Mouse (Mus musculus) liver, embryonic 16.5 days (tissue): ENCODE measurements around the gene Osbpl11. TPM values are rescaled to one million over a fixed set of nuclear protein-coding genes. Genes with fewer than 3 reads are reported as not detected.

ENCODE experiments used
- ATAC-seq: fragments of 200-750 bp; cut with Nextera tagmentation; 2 replicates; pipeline ENCODE4 v1.8.0; 2017; ENCODE audit warnings: low read depth, mild to moderate bottlenecking, moderate number of reproducible peaks, moderate library complexity
- H3K27ac ChIP-seq: fragments of 300-500 bp; sonication (generic); 2 replicates; pipeline ENCODE4 v1.5.1; 2014; ENCODE audit warnings: mild to moderate bottlenecking, low read length
- H3K27me3 ChIP-seq: fragments of 300-500 bp; sonication (generic); 2 replicates; pipeline ENCODE4 v1.6.1; 2014; ENCODE audit warnings: low read depth, low read length, mixed read lengths; ENCODE audit not compliant: control insufficient read depth, insufficient read depth
- H3K36me3 ChIP-seq: fragments of 300-500 bp; sonication (generic); 2 replicates; pipeline ENCODE4 v1.6.1; 2014; ENCODE audit warnings: mild to moderate bottlenecking; ENCODE audit not compliant: control insufficient read depth, insufficient read depth
- H3K4me1 ChIP-seq: fragments of 300-500 bp; sonication (generic); 2 replicates; pipeline ENCODE4 v1.6.1; 2014; ENCODE audit warnings: low read depth, low read length, mixed read lengths; ENCODE audit not compliant: control insufficient read depth
- H3K4me2 ChIP-seq: fragments of 300-500 bp; sonication (generic); 2 replicates; pipeline ENCODE4 v1.6.1; 2014; ENCODE audit warnings: low read depth, low read length, mixed read lengths
- H3K4me3 ChIP-seq: fragments of 300-500 bp; sonication (generic); 2 replicates; pipeline ENCODE4 v1.5.1; 2014; ENCODE audit warnings: low read depth, mild to moderate bottlenecking, low read length
- H3K9ac ChIP-seq: fragments of 300-500 bp; sonication (generic); 2 replicates; pipeline ENCODE4 v1.6.1; 2014; ENCODE audit warnings: low read depth, low read length
- H3K9me3 ChIP-seq: fragments of 300-500 bp; sonication (generic); replicated peaks from 2 replicates; pipeline ENCODE4 v1.6.1; 2016; ENCODE audit warnings: low read length; ENCODE audit not compliant: control insufficient read depth
- WGBS: fragments of 180-500 bp; shearing (Covaris S2); extraction: QIAGEN DNeasy Blood & Tissue Kit; methylation state at CpG from one replicate; pipeline ENCODE4 v1.1.7; 2014; ENCODE audit not compliant: insufficient replicate concordance; 5-methylcytosine and 5-hydroxymethylcytosine counted together
- polyA plus RNA-seq: library from polyadenylated mRNA; unstranded; fragments of >200 nt; fragmentation: Nextera tagmentation; extraction: Ambion mirVana; gene quantifications from 2 replicates; pipeline ENCODE4 v1.2.1, GENCODE M21; 2015

Gene Osbpl11
- polyA plus RNA-seq, 1 experiment from 2014 or later: 4.4 TPM

- H3K9ac ChIP-seq: no peak overlapping the region
- 73% methylated on average over 6 of the region's 6 CpGs for WGBS
- peaks cover 4% of the 10 kb centered on the region; the same call in 1 of the 2 replicates for H3K36me3 ChIP-seq
- H3K27ac ChIP-seq: no peak overlapping the region
- H3K9me3 ChIP-seq: no peaks in the 10 kb centered on the region
- no peak overlapping the region for H3K4me2 ChIP-seq
- H3K4me1 ChIP-seq: no peaks in the 10 kb centered on the region
- ATAC-seq: no peak
- H3K4me3 ChIP-seq: no peak overlapping the region
- no peaks in the 10 kb centered on the region for H3K27me3 ChIP-seq
These were observed 57.2 kb downstream of the Osbpl11 start for GRCm38 (mm10) chr16:33242046-33242445.

GRCm38 (mm10) chr16:33244136-33244691, 59.3 kb downstream of the Osbpl11 start:
- H3K4me1 ChIP-seq: no peaks in the 10 kb centered on the region
- H3K27ac ChIP-seq: no peak overlapping the region
- H3K4me2 ChIP-seq: no peak overlapping the region
- H3K4me3 ChIP-seq: no peak overlapping the region
- no peak for ATAC-seq
- H3K36me3 ChIP-seq: peaks cover 4% of the 10 kb centered on the region; the same call in 1 of the 2 replicates
- no peaks in the 10 kb centered on the region for H3K9me3 ChIP-seq
- no peak overlapping the region for H3K9ac ChIP-seq
- H3K27me3 ChIP-seq: no peaks in the 10 kb centered on the region
- WGBS: 74% methylated on average over 6 of the region's 6 CpGs

GRCm38 (mm10) chr16:33244933-33245470, 60.1 kb downstream of the Osbpl11 start:
- Histone ChIP-seq H3K4me3 (no peak overlapping the region), H3K4me1 (no peaks in the 10 kb centered on the region), H3K4me2 (no peak overlapping the region), H3K36me3 (peaks cover 4% of the 10 kb centered on the region; the same call in 1 of the 2 replicates), H3K9me3 (no peaks in the 10 kb centered on the region), H3K27me3 (no peaks in the 10 kb centered on the region), H3K27ac (no peak overlapping the region), H3K9ac (no peak overlapping the region)
- ATAC-seq: no peak
- WGBS: 73% methylated on average over 9 of the region's 9 CpGs

GRCm38 (mm10) chr16:33246526-33246925, 61.7 kb downstream of the Osbpl11 start:
- H3K4me2 ChIP-seq: no peak overlapping the region
- peaks cover 1% of the 10 kb centered on the region; the same call in 1 of the 2 replicates for H3K36me3 ChIP-seq
- no peaks in the 10 kb centered on the region; the same call in 1 of the 2 replicates for H3K4me1 ChIP-seq
- 65% methylated on average over 5 of the region's 5 CpGs for WGBS
- H3K27me3 ChIP-seq: no peaks in the 10 kb centered on the region
- H3K9ac ChIP-seq: no peak overlapping the region
- H3K4me3 ChIP-seq: no peak overlapping the region
- ATAC-seq: no peak
- no peaks in the 10 kb centered on the region for H3K9me3 ChIP-seq
- no peak overlapping the region for H3K27ac ChIP-seq

- Histone ChIP-seq H3K4me3 (no peak overlapping the region), H3K9ac (no peak overlapping the region), H3K27ac (no peak overlapping the region), H3K27me3 (no peaks in the 10 kb centered on the region), H3K36me3 (no peaks in the 10 kb centered on the region; the same call in 1 of the 2 replicates), H3K4me1 (peaks cover 4% of the 10 kb centered on the region; the same call in 1 of the 2 replicates), H3K9me3 (no peaks in the 10 kb centered on the region), H3K4me2 (no peak overlapping the region)
- ATAC-seq: no peak
- 43% methylated on average over 2 of the region's 2 CpGs for WGBS
These were observed 62.1 kb downstream of the Osbpl11 start for GRCm38 (mm10) chr16:33247006-33247405.

- Histone ChIP-seq H3K36me3 (no peaks in the 10 kb centered on the region), H3K4me1 (peaks cover 5% of the 10 kb centered on the region; the same call in 1 of the 2 replicates), H3K9ac (peak overlapping the region; percentile 89), H3K9me3 (no peaks in the 10 kb centered on the region), H3K27ac (peak overlapping the region; percentile 69), H3K27me3 (no peaks in the 10 kb centered on the region), H3K4me3 (peak overlapping the region; percentile 90), H3K4me2 (peak overlapping the region; percentile 90)
- ATAC-seq: peak; percentile 40
- 14% methylated on average over 9 of the region's 9 CpGs for WGBS
These were observed 65.8 kb downstream of the Osbpl11 start for GRCm38 (mm10) chr16:33250651-33251120.

GRCm38 (mm10) chr16:33251194-33252051, 66.6 kb downstream of the Osbpl11 start, which contains the start of gene Snx4:
TSS of gene Snx4 (plus strand) at chr16:33251442.
- Histone ChIP-seq H3K9ac (peak within 1 kb of the TSS; percentile 89), H3K36me3 (no peaks in the 10 kb centered on the region), H3K27me3 (no peaks in the 10 kb centered on the region), H3K4me2 (peak within 1 kb of the TSS; percentile 90), H3K4me1 (peaks cover 5% of the 10 kb centered on the region; the same call in 1 of the 2 replicates), H3K9me3 (no peaks in the 10 kb centered on the region), H3K27ac (peak within 1 kb of the TSS; percentile 75), H3K4me3 (peak within 1 kb of the TSS; percentile 90)
- peak; percentile 90 for ATAC-seq
- WGBS: under 1% methylated on average over 70 of the region's 72 CpGs

GRCm38 (mm10) chr16:33255601-33256000, 70.7 kb downstream of the Osbpl11 start:
- peaks cover 5% of the 10 kb centered on the region; the same call in 1 of the 2 replicates for H3K4me1 ChIP-seq
- WGBS: 70% methylated on average over 7 of the region's 7 CpGs
- H3K27me3 ChIP-seq: no peaks in the 10 kb centered on the region
- H3K27ac ChIP-seq: no peak overlapping the region
- ATAC-seq: no peak
- no peaks in the 10 kb centered on the region for H3K36me3 ChIP-seq
- no peak overlapping the region for H3K9ac ChIP-seq
- no peak overlapping the region for H3K4me3 ChIP-seq
- no peak overlapping the region for H3K4me2 ChIP-seq
- H3K9me3 ChIP-seq: no peaks in the 10 kb centered on the region
